Mouse (Mus musculus) heart, postnatal 0 days (tissue): ENCODE data around the gene Anapc16.

Experiments
- CTCF ChIP-seq: IDR thresholded peaks from 2 replicates; pipeline ENCODE4 v1.5.1; 2016; ENCODE audit warnings: antibody characterized with exemption, control low read depth, low read depth
- EP300 ChIP-seq: IDR thresholded peaks from 2 replicates; pipeline ENCODE4 v1.6.1; 2016; ENCODE audit warnings: antibody characterized with exemption, low read depth

DNA sequence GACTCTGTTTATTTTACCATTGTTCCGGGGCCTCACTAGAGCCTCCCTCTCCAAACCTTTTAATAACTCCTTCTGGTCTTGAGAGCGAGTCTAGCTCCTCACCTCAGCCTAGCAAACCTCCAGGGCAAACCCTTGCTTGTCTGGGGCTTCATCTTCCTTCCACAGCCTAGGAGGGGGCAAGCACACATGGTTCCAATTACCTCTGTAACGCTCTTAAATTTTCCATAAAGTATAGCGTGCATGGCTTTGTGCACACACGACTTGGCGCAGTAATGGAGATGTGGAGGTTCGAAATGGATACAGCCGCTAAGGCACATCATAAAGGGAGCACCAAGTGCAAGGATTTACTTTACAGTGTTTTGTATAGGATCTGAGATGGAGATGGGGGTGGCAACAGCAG lies 37.1 kb downstream of the Anapc16 start:
- no peak for TF ChIP-seq CTCF
- no peak for TF ChIP-seq EP300
